Mouse (Mus musculus) left cerebral cortex, postnatal 4 days (tissue): ENCODE results near the gene Cyp21a1. TPM values are rescaled to one million over a fixed set of nuclear protein-coding genes. Genes with fewer than 3 reads are reported as not detected.
"Not testable (repeated sequence)": the region's sequence is repeated elsewhere in the genome, so short reads cannot be mapped to it uniquely, and the experiment has no call there.

Experiments
- DNase-seq: peaks from one replicate; pipeline ENCODE4 v3.0.0-alpha.2; 2022
- intact Hi-C: fragments of 180-260 bp; cut with DNase I; formaldehyde crosslinking; loops from one replicate; pipeline ENCODE4 v1.15.1; 2025
- total RNA-seq, 2 experiments: library from RNA; stranded (reverse); gene quantifications; 2 replicates each; pipeline ENCODE4 v1.2.3; 2021

The Cyp21a1 gene
- total RNA-seq, 2 experiments from 2014 or later, result not detected

DNA sequence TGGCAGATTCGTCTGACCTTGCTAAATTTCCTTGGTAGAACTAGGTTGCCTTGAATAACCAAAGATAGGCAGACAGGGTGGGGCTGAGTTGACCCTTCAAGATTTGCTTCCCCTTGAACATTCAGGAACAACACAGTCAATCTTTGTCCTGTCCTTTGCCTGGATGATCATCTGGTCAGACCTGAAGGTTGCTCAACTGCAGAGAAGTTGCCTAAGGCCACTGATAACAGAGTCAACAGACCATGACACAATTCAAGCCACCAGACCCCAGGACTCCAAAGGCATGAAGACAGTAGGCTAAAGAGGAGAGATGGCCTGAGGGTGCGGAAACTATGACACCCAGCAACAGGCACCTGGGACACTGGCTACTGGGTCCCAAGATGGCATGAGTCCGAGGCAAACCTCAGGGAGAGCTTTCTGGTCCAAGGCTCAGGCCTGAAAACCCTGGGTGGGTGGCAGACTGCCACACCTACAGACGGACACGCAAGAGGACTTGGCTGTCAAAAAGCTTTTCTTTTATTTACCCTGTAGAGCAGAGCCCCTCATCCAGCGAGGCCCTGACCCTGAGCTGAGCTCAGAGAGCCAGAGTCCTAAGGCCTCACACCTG, 4.3 kb upstream of the Cyp21a1 start:
- no peak for DNase-seq
- intact Hi-C loops, result loop anchor here (5.0 kb wide), 1 partner anchor 141 kb away; no protein-coding TSS in a partner anchor

- no peak for DNase-seq
- intact Hi-C loops, result loop anchor here (5.0 kb wide), 1 partner anchor 140 kb away; no protein-coding TSS in a partner anchor
Observed at GRCm38 (mm10) chr17:34807176-34807575, 2.8 kb upstream of the Cyp21a1 start.

DNA sequence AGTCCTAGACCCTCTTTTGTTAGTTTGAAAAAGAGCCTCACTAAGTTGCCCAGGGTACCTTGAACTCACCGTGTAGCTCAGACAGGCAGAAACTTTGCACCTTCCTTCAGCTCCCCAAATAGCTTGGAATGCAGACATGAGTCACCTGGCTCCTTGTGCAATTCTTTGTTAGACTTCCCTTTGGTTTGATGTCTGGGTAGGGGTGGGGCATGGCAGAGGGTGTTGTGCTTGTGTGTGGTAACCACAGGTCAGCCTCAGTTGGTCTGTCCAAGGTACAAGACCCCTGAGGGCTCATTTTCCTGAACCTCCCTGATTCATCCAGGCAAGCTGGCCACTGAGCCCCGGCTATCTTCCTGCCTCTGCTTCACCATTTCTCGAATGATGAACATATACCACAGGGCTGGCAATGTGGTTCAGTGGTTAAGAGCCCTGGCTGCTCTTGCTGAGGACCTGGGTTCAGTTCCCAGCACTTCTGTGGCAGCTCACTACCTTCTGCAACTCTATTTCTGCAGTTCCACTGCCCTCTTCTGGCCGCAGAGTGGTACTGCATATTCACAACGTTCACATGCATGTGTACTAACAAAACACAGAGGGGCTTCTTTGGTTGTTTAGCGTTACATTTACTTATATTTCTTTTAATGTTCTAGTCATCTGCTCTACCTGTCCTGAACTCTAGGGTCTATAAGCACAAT, 656 bp upstream of the Cyp21a1 start:
- intact Hi-C loops, result loop anchor here (5.0 kb wide), 2 partner anchors 88 to 138 kb away; no protein-coding TSS in a partner anchor
- DNase-seq, result no peak

DNA sequence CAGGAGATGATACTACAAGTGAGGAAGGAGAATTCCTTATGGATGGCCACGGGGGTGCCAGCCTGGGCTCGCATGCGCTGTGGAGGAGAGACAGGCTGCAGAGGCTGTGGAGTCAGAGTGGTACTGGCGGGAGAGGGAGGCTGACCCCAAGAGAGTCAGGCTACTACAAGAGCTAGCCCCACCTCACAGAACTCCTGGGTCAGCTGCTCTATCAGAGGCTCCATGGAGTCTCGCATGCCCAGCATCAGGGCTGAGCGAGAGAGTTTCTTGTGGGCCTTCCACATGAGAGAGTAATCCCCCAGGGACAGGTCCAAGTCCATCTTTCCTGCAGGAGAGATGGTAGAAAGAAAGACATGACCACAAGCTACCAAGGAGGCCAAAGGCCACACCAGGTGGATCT, 994 bp downstream of the Cyp21a1 start:
- intact Hi-C loops, result loop anchor here (5.0 kb wide), 1 partner anchor 86 kb away; no protein-coding TSS in a partner anchor

DNA sequence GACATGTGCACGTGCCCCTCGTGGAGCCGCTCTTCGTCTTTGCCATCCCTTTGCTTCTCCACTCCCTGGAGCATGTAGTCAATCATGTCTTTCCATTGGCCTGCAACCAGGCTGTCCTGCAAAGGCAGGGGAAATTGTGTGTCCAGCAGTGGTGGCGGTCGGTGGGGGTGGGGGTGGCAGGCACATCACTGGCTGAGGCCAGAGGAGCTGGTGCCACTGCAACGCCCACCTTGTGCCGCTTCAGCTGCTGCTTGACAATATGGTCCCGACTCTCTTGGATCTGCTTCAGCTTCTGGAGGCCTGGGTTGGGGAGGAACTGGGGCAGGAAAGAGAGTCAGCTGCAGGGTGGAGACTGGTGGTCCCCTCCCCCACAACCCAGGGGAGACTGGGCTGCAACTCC, 1.6 kb downstream of the Cyp21a1 start:
- intact Hi-C loops, result loop anchor here (5.0 kb wide), 1 partner anchor 85 kb away; no protein-coding TSS in a partner anchor
- not testable (repeated sequence) for DNase-seq

More for the DNA sequence above, 994 bp downstream of the Cyp21a1 start:
- not testable (repeated sequence) for DNase-seq

- intact Hi-C loops, result loop anchor here (5.0 kb wide), 1 partner anchor 84 kb away; no protein-coding TSS in a partner anchor
- DNase-seq, result not testable (repeated sequence)
Observed at GRCm38 (mm10) chr17:34800781-34801305, 3.5 kb downstream of the Cyp21a1 start.

GRCm38 (mm10) chr17:34799531-34799925, 4.8 kb downstream of the Cyp21a1 start:
- no peak for DNase-seq
- intact Hi-C loops, result no loop called here

- intact Hi-C loops, result no loop called here
- DNase-seq, result no peak
Observed at GRCm38 (mm10) chr17:34798866-34799530, 5.4 kb downstream of the Cyp21a1 start.

DNA sequence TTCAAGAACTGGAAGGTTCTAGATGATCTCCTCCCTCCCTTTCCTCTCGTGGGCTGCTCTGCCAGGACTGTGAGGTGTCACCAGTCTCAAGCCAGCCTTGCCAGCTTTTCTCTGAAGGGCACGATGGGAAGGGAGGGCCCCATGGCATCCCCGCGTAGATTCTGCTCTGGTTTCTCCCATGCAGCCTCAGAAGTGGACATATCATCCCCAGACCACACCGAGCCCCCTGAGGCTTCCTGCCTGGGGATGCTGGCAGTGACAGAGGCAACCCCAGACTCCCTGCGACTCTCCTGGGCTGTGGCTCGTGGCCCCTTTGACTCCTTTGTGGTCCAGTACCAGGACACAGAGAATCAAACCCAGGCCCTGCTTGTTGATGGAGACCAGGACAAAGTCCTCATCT, 6.3 kb downstream of the Cyp21a1 start:
- intact Hi-C loops, DNase-seq: not testable (repeated sequence)

DNA sequence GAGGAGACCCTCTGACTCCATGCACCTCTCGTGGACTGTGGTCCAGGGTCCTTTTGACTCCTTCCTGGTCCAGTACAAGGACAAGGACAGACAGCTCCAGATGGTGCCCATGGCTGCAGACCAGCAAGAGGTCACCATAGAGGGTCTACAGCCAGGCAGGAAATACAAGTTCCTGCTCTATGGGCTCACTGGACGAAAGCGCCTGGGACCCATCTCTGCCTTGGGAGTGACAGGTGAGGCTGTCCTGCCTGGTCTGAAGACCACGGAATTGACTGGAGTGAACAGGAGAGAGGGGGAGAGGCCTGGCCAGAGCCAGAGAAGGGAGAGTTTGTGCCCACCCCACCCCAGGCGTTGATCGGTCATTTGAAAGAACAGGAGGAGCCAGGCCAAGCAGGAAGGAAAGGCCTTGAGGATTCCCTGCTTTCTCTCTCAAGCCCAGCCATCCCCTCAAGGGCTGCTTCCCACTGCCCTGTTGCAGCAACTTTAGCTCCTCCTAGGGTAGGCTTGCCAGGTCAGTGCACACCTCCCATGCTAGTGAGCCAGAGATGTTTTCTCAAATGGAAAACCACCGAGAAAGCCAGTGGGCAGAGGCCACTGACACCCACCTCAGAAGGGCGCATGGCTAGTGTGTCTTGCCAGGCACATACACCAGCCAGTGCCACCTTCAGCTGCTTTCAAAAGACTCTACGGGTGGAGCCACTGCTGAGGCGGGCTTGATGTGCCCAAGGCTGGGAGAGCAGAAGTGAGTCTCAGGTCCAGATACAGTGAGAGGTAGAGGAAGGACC, 7.0 kb downstream of the Cyp21a1 start:
- intact Hi-C loops, result not testable (repeated sequence)

GRCm38 (mm10) chr17:34796311-34797140, 7.8 kb downstream of the Cyp21a1 start:
- intact Hi-C loops, result no loop called here
- DNase-seq, result no peak

More for the DNA sequence above, 7.0 kb downstream of the Cyp21a1 start:
- DNase-seq, result not testable (repeated sequence)

DNA sequence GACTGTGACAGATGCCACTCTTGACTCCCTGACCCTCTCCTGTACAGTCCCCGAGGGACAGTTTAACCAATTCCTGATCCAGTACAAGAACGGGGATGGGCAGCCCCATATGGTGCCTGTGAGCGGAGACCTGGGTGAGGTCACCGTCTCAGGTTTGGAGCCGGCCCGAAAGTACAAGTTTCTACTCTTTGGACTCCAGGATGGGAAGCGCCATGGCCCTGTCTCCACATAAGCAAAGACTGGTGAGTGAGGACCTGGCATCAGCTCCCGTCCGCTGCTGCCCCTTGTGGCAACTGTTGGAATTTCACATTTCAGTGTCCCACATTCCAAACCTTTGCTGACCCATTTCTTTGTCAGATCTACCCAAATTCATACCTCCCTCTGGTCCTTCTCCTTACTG, 8.7 kb downstream of the Cyp21a1 start:
- peak; percentile 42 for DNase-seq
- intact Hi-C loops, result no loop called here

DNA sequence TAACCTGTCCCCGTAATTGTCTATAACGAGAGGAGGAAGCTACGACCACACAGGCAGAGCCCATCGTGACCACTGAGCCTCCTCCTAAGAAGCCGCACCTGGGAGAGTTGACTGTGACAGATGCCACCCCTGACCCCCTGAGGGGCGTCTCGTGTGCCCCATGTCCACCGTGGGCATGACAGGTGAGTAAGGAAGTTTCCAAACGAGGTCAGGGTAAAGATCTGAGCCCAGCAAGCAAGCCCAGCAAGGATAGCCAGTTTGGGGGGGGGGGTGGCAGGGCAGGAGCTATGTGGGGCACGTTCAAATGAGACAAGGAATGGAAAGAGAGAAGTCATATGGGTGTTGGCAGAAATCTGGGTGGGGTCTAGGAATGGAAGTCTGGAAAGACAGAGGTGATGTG, 9.3 kb downstream of the Cyp21a1 start:
- intact Hi-C loops, result no loop called here
- DNase-seq, result no peak

DNA sequence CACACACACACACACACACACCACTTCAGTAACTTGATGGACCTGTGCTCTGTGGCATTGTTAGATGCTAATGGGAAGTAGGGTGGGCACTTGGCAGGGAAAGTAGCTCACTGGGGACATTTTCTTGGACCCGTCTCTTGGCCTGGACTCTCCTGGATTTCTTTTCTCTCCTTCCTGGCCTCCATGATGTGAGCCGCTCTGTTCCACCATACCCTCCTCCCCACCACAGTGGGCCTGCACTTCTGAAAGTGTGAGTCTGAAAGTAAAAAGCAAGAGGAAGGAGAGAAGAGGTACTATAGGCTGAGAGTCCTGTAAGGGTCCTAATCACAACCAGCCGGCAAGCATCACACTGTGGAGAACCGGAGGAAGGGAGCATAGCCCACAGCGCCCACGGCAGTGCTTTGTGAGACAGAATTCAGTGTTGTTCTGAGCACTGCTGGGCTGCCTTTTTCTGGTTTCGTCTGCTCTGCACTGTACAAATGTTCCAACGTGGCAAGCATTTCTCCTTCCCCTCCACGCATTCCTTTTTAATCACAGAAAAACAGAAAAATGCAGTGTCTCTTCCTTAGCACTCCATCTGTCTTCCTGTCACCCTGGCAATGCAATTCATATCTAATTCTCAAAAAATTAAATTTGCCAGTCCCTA, 26.6 kb downstream of the Cyp21a1 start:
- DNase-seq, result no peak
- intact Hi-C loops, result no loop called here

DNA sequence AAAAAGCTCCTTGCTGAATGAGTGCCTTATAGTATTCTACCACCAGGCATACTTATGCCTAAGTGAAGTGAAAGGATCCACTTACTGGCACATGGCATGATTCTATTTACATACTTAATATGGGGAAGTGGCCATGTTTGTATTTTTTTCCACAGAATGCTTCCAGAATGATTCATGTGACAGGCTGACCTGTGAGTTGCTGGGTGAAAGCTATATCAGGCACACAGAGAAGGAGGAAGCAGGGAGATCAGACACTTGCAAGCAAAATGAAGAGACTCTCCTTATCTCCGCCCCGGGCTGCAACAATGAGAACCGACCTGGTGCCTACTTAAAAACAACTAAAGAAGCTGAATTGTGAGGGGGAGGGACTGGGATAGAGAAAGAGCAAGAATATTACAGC, 42.9 kb downstream of the Cyp21a1 start:
- no peak for DNase-seq
- intact Hi-C loops, result no loop called here
